Mouse (Mus musculus): ENCODE measurements around the gene Olfr1109. TPM values are rescaled to one million over a fixed set of nuclear protein-coding genes. Genes with fewer than 3 reads are reported as not detected.

Olfr1109 gene
- not detected for polyA plus RNA-seq (2012; fragmentation: generic; extraction: Trizol)

DNA sequence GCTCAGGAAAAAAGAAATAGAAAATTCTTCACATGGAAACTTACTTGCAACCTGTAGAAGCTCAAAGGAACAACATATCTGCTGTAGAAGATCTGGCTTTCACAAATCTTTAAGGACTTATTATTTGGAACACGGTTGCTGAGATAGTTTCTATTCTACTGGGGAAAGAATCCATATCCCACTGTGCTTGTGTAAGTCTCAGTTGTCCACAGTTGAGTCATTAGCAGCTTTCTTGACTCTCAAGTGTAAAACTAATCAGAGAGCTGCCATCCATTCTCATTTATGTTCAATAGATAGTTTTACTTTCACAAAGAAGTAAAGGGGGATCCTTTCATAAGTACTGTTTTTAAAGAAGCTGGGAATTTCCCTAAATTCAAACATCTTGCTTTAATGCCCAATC lies at the start of gene Olfr1109:
Gene Olfr1109 (minus strand): TSS at position 101 of the 400 bp plus-strand sequence.

DNA sequence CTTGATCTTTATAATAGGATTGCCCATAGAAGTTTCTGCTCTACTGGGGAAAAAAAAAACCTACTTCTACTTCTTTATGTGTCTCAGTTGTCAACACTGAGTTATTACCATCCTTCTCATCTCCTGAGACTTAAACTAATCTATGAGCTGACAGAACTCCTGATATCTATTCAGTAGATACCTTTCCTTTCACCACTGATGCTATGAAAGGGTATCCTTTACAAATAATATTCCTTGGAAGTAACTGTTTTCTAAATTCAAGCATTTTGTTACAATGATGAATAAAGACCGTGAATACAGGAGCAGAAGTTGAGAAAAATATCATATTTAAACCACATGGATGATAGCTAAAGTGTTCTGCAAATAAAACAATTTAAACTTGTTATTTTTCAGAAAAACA lies 44.4 kb upstream of the Olfr1109 start, which contains the start of gene Olfr1110:
Gene Olfr1110 (minus strand): TSS at position 101 of the 400 bp plus-strand sequence.

DNA sequence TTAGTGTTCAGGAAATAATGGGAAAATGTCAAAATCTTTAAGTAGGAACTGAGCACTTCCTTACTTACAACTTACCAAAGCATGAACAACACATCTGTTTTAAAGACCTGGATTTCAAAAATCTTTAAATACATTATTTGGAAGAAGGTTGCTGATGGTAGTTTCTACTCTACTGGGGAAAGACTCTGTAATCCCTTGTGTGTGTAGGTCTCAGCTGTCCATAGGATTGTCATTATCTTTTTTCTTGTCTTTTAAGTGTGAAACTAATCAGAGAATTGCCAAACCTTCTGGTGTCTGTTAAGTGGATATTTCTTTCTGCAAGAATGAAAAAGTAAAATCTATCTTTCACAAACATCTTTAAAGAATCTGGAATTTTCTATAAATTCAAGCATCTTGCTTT lies 18.7 kb upstream of the Olfr1109 start, which contains the start of gene Olfr259:
Gene Olfr259 (minus strand): TSS at position 101 of the 400 bp plus-strand sequence.

DNA sequence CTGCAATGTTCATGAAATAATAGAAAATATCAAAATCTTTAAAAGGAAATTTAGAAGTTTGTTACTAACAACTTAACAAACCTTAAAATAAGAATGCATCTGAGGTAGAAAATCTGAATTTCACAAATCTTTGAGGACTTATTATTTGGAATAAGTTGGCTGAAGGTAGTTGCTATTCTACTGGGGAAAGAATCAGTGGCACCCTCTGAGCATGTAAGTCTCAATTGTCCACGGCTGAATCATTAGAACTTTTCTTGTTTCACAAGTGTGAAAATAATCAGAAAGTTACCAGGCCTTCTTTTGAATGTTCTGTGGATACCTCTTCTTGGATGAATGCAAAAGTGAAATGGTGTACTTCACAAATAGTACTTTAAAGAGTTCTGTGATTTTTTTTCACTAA lies 20.1 kb downstream of the Olfr1109 start, which contains the start of gene Olfr1107:
Gene Olfr1107 (minus strand): TSS at position 101 of the 400 bp plus-strand sequence.

DNA sequence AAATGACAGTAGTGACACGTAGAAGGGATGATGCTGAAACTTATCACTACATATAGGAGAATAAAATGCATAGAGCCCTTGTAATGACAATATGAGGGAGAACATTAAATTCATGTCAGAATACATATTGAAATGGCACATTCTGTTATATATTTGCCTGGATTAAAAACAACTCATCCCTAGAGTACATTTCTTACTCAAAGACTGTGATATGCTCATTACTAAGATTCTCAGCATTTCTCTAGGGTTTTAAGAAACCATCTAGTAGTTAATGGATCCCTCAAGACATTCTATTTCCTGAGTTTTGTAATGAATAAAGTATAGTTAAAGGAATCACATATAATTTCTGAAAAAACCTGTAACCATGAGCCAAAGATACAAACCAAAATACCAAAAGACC lies 43.6 kb downstream of the Olfr1109 start, which contains the start of gene Olfr1106:
Gene Olfr1106 (minus strand): TSS at position 101 of the 400 bp plus-strand sequence.

Other genes with a start within 250 kb of the Olfr1109 start
- gene Olfr1095, start 244.3 kb downstream of the Olfr1109 start, polyA plus RNA-seq (2012; fragmentation: generic; extraction: Trizol): not detected
- not detected for gene Gm13723, start 221.2 kb downstream of the Olfr1109 start, polyA plus RNA-seq (2012; fragmentation: generic; extraction: Trizol)
- not detected for gene Olfr1097, start 203.8 kb downstream of the Olfr1109 start, polyA plus RNA-seq (2012; fragmentation: generic; extraction: Trizol)
- gene Olfr1098, start 171.5 kb downstream of the Olfr1109 start, polyA plus RNA-seq (2012; fragmentation: generic; extraction: Trizol): not detected
- gene Olfr1099, start 135.3 kb downstream of the Olfr1109 start, polyA plus RNA-seq (2012; fragmentation: generic; extraction: Trizol): not detected
- gene Olfr1100, start 116.1 kb downstream of the Olfr1109 start, polyA plus RNA-seq (2012; fragmentation: generic; extraction: Trizol): not detected
- gene Olfr1101, start 104.8 kb downstream of the Olfr1109 start, polyA plus RNA-seq (2012; fragmentation: generic; extraction: Trizol): not detected
- not detected for gene Olfr1102, start 97.6 kb downstream of the Olfr1109 start, polyA plus RNA-seq (2012; fragmentation: generic; extraction: Trizol)
- not detected for gene Olfr1104, start 68.9 kb downstream of the Olfr1109 start, polyA plus RNA-seq (2012; fragmentation: generic; extraction: Trizol)
- gene Olfr1105, start 59.5 kb downstream of the Olfr1109 start, polyA plus RNA-seq (2012; fragmentation: generic; extraction: Trizol): not detected
- gene Olfr1106, start 43.7 kb downstream of the Olfr1109 start, polyA plus RNA-seq (2012; fragmentation: generic; extraction: Trizol): not detected
- gene Olfr1107, start 20.2 kb downstream of the Olfr1109 start, polyA plus RNA-seq (2012; fragmentation: generic; extraction: Trizol): not detected
- not detected for gene Olfr259, start 18.6 kb upstream of the Olfr1109 start, polyA plus RNA-seq (2012; fragmentation: generic; extraction: Trizol)
- gene Olfr1110, start 44.3 kb upstream of the Olfr1109 start, polyA plus RNA-seq (2012; fragmentation: generic; extraction: Trizol): not detected
- not detected for gene Olfr1111, start 56.6 kb upstream of the Olfr1109 start, polyA plus RNA-seq (2012; fragmentation: generic; extraction: Trizol)
- not detected for gene Olfr1112, start 91.8 kb upstream of the Olfr1109 start, polyA plus RNA-seq (2012; fragmentation: generic; extraction: Trizol)
- gene Olfr1113, start 113.0 kb upstream of the Olfr1109 start, polyA plus RNA-seq (2012; fragmentation: generic; extraction: Trizol): not detected
- gene Olfr1115, start 152.0 kb upstream of the Olfr1109 start, polyA plus RNA-seq (2012; fragmentation: generic; extraction: Trizol): not detected
- not detected for gene Olfr1116, start 171.5 kb upstream of the Olfr1109 start, polyA plus RNA-seq (2012; fragmentation: generic; extraction: Trizol)
- gene Olfr1118, start 211.6 kb upstream of the Olfr1109 start, polyA plus RNA-seq (2012; fragmentation: generic; extraction: Trizol): not detected